Mouse (Mus musculus) ovary, postnatal 14 days (tissue): ENCODE data around the gene Ubash3b.

Source experiments
- DNase-seq: peaks from one replicate; pipeline ENCODE4 v3.0.0; 2022; ENCODE audit warnings: low spot score

Ubash3b gene

GRCm38 (mm10) chr9:41050331-41051079 is 111.0 kb downstream of the Ubash3b start:
- no peak for DNase-seq

- no peak for DNase-seq
Measured at GRCm38 (mm10) chr9:41049282-41049681, 112.2 kb downstream of the Ubash3b start.

- DNase-seq, result no peak
Measured at GRCm38 (mm10) chr9:41048820-41049219, 112.7 kb downstream of the Ubash3b start.

GRCm38 (mm10) chr9:41048216-41048615 is 113.3 kb downstream of the Ubash3b start:
- DNase-seq, result no peak

GRCm38 (mm10) chr9:41047654-41048053 is 113.8 kb downstream of the Ubash3b start:
- DNase-seq, result no peak

- peak; percentile 87 for DNase-seq
Measured at GRCm38 (mm10) chr9:41044626-41045025, 116.9 kb downstream of the Ubash3b start.

- DNase-seq, result no peak
Measured at GRCm38 (mm10) chr9:41043641-41044040, 117.9 kb downstream of the Ubash3b start.

GRCm38 (mm10) chr9:41041404-41041803 is 120.1 kb downstream of the Ubash3b start:
- no peak for DNase-seq

- no peak for DNase-seq
Measured at GRCm38 (mm10) chr9:41038150-41038664, 123.3 kb downstream of the Ubash3b start.

- no peak for DNase-seq
Measured at GRCm38 (mm10) chr9:41031590-41032489, 129.7 kb downstream of the Ubash3b start.

GRCm38 (mm10) chr9:41029827-41030226 is 131.7 kb downstream of the Ubash3b start:
- no peak for DNase-seq

- DNase-seq, result no peak
Measured at GRCm38 (mm10) chr9:41028470-41028869, 133.0 kb downstream of the Ubash3b start.

- DNase-seq, result no peak
Measured at GRCm38 (mm10) chr9:41021690-41022089, 139.8 kb downstream of the Ubash3b start.

GRCm38 (mm10) chr9:41020486-41020885 is 141.0 kb downstream of the Ubash3b start:
- DNase-seq, result no peak

GRCm38 (mm10) chr9:41014512-41014911 is 147.0 kb downstream of the Ubash3b start:
- DNase-seq, result no peak

GRCm38 (mm10) chr9:41012456-41012855 is 149.0 kb downstream of the Ubash3b start:
- DNase-seq, result no peak

- no peak for DNase-seq
Measured at GRCm38 (mm10) chr9:41011512-41012436, 149.7 kb downstream of the Ubash3b start.

GRCm38 (mm10) chr9:41007785-41008184 is 153.7 kb downstream of the Ubash3b start:
- DNase-seq, result no peak

GRCm38 (mm10) chr9:41004415-41004814 is 157.1 kb downstream of the Ubash3b start, which contains the start of gene Crtam:
Gene Crtam (minus strand): TSS chr9:41004628.
- no peak for DNase-seq

GRCm38 (mm10) chr9:40997116-40997779 is 164.2 kb downstream of the Ubash3b start:
- DNase-seq, result no peak

GRCm38 (mm10) chr9:40994075-40994474 is 167.4 kb downstream of the Ubash3b start:
- no peak for DNase-seq
